ENCODE assay signal across 9 mouse cellular contexts in the genomic region with DNA sequence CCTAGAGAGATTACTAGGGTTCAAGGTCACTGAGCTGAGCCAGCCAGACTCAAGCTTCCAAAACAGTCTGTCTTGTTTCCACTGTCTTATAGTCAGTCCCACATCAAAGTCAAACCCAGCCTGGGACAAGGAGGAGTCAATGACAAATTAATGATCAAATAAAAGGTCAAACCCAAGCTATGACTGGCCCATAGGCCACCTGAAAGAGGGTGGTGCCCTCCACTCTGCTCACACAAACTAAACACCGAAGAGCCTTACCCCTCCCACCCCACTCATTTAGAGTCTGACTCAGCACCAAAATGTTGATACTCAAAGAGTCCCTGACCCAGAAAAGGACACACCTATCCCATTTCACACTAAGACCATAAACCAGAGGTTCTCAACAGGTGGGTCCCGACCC. TPM values are rescaled to one million over a fixed set of nuclear protein-coding genes. Genes with fewer than 3 reads are reported as not detected.
DNase-seq lines count a peak whose midpoint lies in the region; ATAC-seq and TF ChIP-seq lines count a peak whose summit lies in the region.
"Had no signal": no experiment of that assay in that cellular context is flagged by ENCODE, and none has a peak within 500 bp of the region (broad histone marks: within the 10 kb centered on the region; RNA-seq: fewer than 3 reads in every experiment).

No protein-coding gene starts in this region.

- H3K36me3 ChIP-seq in heart, embryonic 15.5 days: peaks cover 29% of the 10 kb centered on the region
- peaks cover 32% of the 10 kb centered on the region for H3K36me3 ChIP-seq in neural tube, embryonic 12.5 days
- peaks cover 32% of the 10 kb centered on the region for H3K36me3 ChIP-seq in liver, embryonic 15.5 days (replicated peaks)
- peaks cover 16% of the 10 kb centered on the region for H3K36me3 ChIP-seq in stomach, postnatal 0 days (ENCODE audit: control insufficient read depth, insufficient read depth, low read length)

- no peak for ATAC-seq in heart, embryonic 15.5 days (replicated peaks; ENCODE audit: insufficient number of reproducible peaks, insufficient read depth, low FRiP score, low read depth)
- ATAC-seq in neural tube, embryonic 12.5 days (ENCODE audit: low FRiP score, low read depth): no peak
- no peak for ATAC-seq in liver, embryonic 15.5 days (ENCODE audit: insufficient read depth)
- ATAC-seq in stomach, postnatal 0 days (ENCODE audit: low FRiP score, low TSS enrichment): 0 out of 2 replicates have a peak, but pooled peaks have one; percentile 11

- no peaks in the 10 kb centered on the region for H3K9me3 ChIP-seq in heart, embryonic 15.5 days (replicated peaks)
- no peaks in the 10 kb centered on the region for H3K9me3 ChIP-seq in neural tube, embryonic 12.5 days
- no peaks in the 10 kb centered on the region for H3K9me3 ChIP-seq in liver, embryonic 15.5 days (replicated peaks)
- no peaks in the 10 kb centered on the region for H3K9me3 ChIP-seq in stomach, postnatal 0 days (ENCODE audit: control insufficient read depth, low read length)

- no peak overlapping the region for H3K9ac ChIP-seq in heart, embryonic 15.5 days
- H3K9ac ChIP-seq in neural tube, embryonic 12.5 days: no peak overlapping the region
- 0 out of 2 replicates have a peak overlapping the region, but pooled peaks have one; percentile 93 for H3K9ac ChIP-seq in liver, embryonic 15.5 days
- H3K9ac ChIP-seq in stomach, postnatal 0 days (ENCODE audit: low read length): no peak overlapping the region

- no peak for TF ChIP-seq CTCF in stomach, postnatal 0 days (IDR thresholded peaks at IDR 0.05; ENCODE audit: low read depth)

- H3K4me3 ChIP-seq in heart, embryonic 15.5 days: no peak overlapping the region
- no peak overlapping the region for H3K4me3 ChIP-seq in neural tube, embryonic 12.5 days
- H3K4me3 ChIP-seq in liver, embryonic 15.5 days (replicated peaks): peak overlapping the region; percentile 82; the same call in 1 of the 2 replicates
- H3K4me3 ChIP-seq in stomach, postnatal 0 days (ENCODE audit: low read depth, low read length): no peak overlapping the region

- intact Hi-C loops in heart, postnatal 14 days (cut with DNase I): no loop called here

- no peak for TF ChIP-seq EP300 in stomach, postnatal 0 days (optimal IDR thresholded peaks at IDR 0.05)

- no peaks in the 10 kb centered on the region for H3K27me3 ChIP-seq in heart, embryonic 15.5 days
- H3K27me3 ChIP-seq in neural tube, embryonic 12.5 days (replicated peaks): no peaks in the 10 kb centered on the region
- H3K27me3 ChIP-seq in liver, embryonic 15.5 days: no peaks in the 10 kb centered on the region
- no peaks in the 10 kb centered on the region for H3K27me3 ChIP-seq in stomach, postnatal 0 days (ENCODE audit: control insufficient read depth, insufficient read depth, low read length)

- no peak for DNase-seq in heart, postnatal 14 days
- DNase-seq in neural tube, embryonic 10.5 days (ENCODE audit: extremely low spot score, low spot score): no peak
- DNase-seq in stomach, postnatal 0 days (ENCODE audit: low spot score): no peak
- DNase-seq in right cerebral cortex, adult 18-20 months: no peak
- DNase-seq in urinary bladder, adult 18-20 months (ENCODE audit: low spot score in 2 of 2): no peak
- DNase-seq: kidney, postnatal 10 days had no signal

- H3K4me1 ChIP-seq in heart, embryonic 15.5 days (replicated peaks): peaks cover 19% of the 10 kb centered on the region
- peaks cover 13% of the 10 kb centered on the region for H3K4me1 ChIP-seq in neural tube, embryonic 12.5 days
- H3K4me1 ChIP-seq in liver, embryonic 15.5 days (replicated peaks): peaks cover 29% of the 10 kb centered on the region
- H3K4me1 ChIP-seq in stomach, postnatal 0 days (replicated peaks; ENCODE audit: control insufficient read depth, insufficient read depth): no peaks in the 10 kb centered on the region

- 69% methylated on average over 2 of the region's 2 CpGs for whole genome bisulfite sequencing in heart, embryonic 15.5 days
- WGBS in neural tube, embryonic 12.5 days: 92% methylated on average over 2 of the region's 2 CpGs
- WGBS in liver, embryonic 15.5 days (ENCODE audit: insufficient replicate concordance): 48% methylated on average over 2 of the region's 2 CpGs
- WGBS in stomach, postnatal 0 days: 60% methylated on average over 2 of the region's 2 CpGs

- no peak overlapping the region for H3K27ac ChIP-seq in heart, embryonic 15.5 days
- no peak overlapping the region for H3K27ac ChIP-seq in neural tube, embryonic 12.5 days
- H3K27ac ChIP-seq in liver, embryonic 15.5 days (replicated peaks): peak overlapping the region; percentile 99
- peak overlapping the region; percentile 99 for H3K27ac ChIP-seq in stomach, postnatal 0 days (replicated peaks)

- H3K4me2 ChIP-seq in heart, embryonic 15.5 days: peak overlapping the region; percentile 67; the same call in 1 of the 2 replicates
- H3K4me2 ChIP-seq in neural tube, embryonic 12.5 days (replicated peaks): peak overlapping the region; percentile 86
- peak overlapping the region; percentile 90 for H3K4me2 ChIP-seq in liver, embryonic 15.5 days
- H3K4me2 ChIP-seq in stomach, postnatal 0 days (replicated peaks; ENCODE audit: low read depth): no peak overlapping the region

RNA-seq across cellular contexts. Expression of gene Dnase1l2, which starts 10.5 kb away (rescaled TPM):
- polyA plus RNA-seq in heart, embryonic 15.5 days (2015; fragmentation: Nextera tagmentation; extraction: Ambion mirVana): 1.1 and 1.2 TPM in 2 replicates
- 1 to 10 TPM; 2.0 to 2.3 TPM for total RNA-seq in heart, postnatal 14 days (2021)
- polyA plus RNA-seq in neural tube, embryonic 12.5 days (2016; fragmentation: Nextera tagmentation; extraction: Ambion mirVana): 3.4 and 4.4 TPM in 2 replicates
- polyA plus RNA-seq in liver, embryonic 15.5 days (2015; fragmentation: Nextera tagmentation; extraction: Ambion mirVana): 0.39 and 0.41 TPM in 2 replicates
- polyA plus RNA-seq in stomach, postnatal 0 days (2015; fragmentation: Nextera tagmentation; extraction: Ambion mirVana): 88.0 and 98.5 TPM in 2 replicates

RNA-seq across cellular contexts. Expression of gene E4f1, which starts 16.7 kb away (rescaled TPM):
- polyA plus RNA-seq in heart, embryonic 15.5 days (2015; fragmentation: Nextera tagmentation; extraction: Ambion mirVana): 20.5 and 29.1 TPM in 2 replicates
- 10 to 100 TPM; 13.6 to 16.2 TPM for total RNA-seq in heart, postnatal 14 days (2021)
- 37.9 and 38.5 TPM in 2 replicates for polyA plus RNA-seq in neural tube, embryonic 12.5 days (2016; fragmentation: Nextera tagmentation; extraction: Ambion mirVana)
- 11.5 and 14.2 TPM in 2 replicates for polyA plus RNA-seq in liver, embryonic 15.5 days (2015; fragmentation: Nextera tagmentation; extraction: Ambion mirVana)
- polyA plus RNA-seq in stomach, postnatal 0 days (2015; fragmentation: Nextera tagmentation; extraction: Ambion mirVana): 12.0 and 12.5 TPM in 2 replicates

RNA-seq across cellular contexts. Expression of gene Pgp, which starts 16.8 kb away (rescaled TPM):
- polyA plus RNA-seq in heart, embryonic 15.5 days (2015; fragmentation: Nextera tagmentation; extraction: Ambion mirVana): 60.5 and 63.0 TPM in 2 replicates
- total RNA-seq in heart, postnatal 14 days (2021): 10 to 100 TPM; 43.2 to 43.4 TPM
- 58.6 and 62.7 TPM in 2 replicates for polyA plus RNA-seq in neural tube, embryonic 12.5 days (2016; fragmentation: Nextera tagmentation; extraction: Ambion mirVana)
- polyA plus RNA-seq in liver, embryonic 15.5 days (2015; fragmentation: Nextera tagmentation; extraction: Ambion mirVana): 60.5 and 61.2 TPM in 2 replicates
- polyA plus RNA-seq in stomach, postnatal 0 days (2015; fragmentation: Nextera tagmentation; extraction: Ambion mirVana): 45.4 and 48.9 TPM in 2 replicates

RNA-seq across cellular contexts. Expression of gene Bricd5, which starts 20.3 kb away (rescaled TPM):
- polyA plus RNA-seq in heart, embryonic 15.5 days (2015; fragmentation: Nextera tagmentation; extraction: Ambion mirVana): 0.18 TPM in 1 of 2 replicates, not detected in the other
- under 1 TPM in 1 of 2 experiments, not detected in 1; 0.38 TPM for total RNA-seq in heart, postnatal 14 days (2021)
- polyA plus RNA-seq in neural tube, embryonic 12.5 days (2016; fragmentation: Nextera tagmentation; extraction: Ambion mirVana): 0.28 TPM in 2 replicates
- 0.13 TPM in 1 of 2 replicates, not detected in the other for polyA plus RNA-seq in liver, embryonic 15.5 days (2015; fragmentation: Nextera tagmentation; extraction: Ambion mirVana)
- polyA plus RNA-seq in stomach, postnatal 0 days (2015; fragmentation: Nextera tagmentation; extraction: Ambion mirVana): 0.13 TPM in 1 of 2 replicates, not detected in the other

RNA-seq across cellular contexts. Expression of gene Mlst8, which starts 25.5 kb away (rescaled TPM):
- polyA plus RNA-seq in heart, embryonic 15.5 days (2015; fragmentation: Nextera tagmentation; extraction: Ambion mirVana): 15.2 and 18.8 TPM in 2 replicates
- total RNA-seq in heart, postnatal 14 days (2021): 10 to 100 TPM in 1 of 2 experiments, 1 to 10 TPM in 1; 10.0 to 10.8 TPM
- 33.8 and 34.9 TPM in 2 replicates for polyA plus RNA-seq in neural tube, embryonic 12.5 days (2016; fragmentation: Nextera tagmentation; extraction: Ambion mirVana)
- 12.0 and 13.6 TPM in 2 replicates for polyA plus RNA-seq in liver, embryonic 15.5 days (2015; fragmentation: Nextera tagmentation; extraction: Ambion mirVana)
- 12.4 and 13.4 TPM in 2 replicates for polyA plus RNA-seq in stomach, postnatal 0 days (2015; fragmentation: Nextera tagmentation; extraction: Ambion mirVana)

Comparison
In these comparisons a context has a peak if more than half of its experiments do, and no peak if none do; other contexts are left out.
1. H3K27ac ChIP-seq: peak in liver, embryonic 15.5 days (single experiment) and stomach, postnatal 0 days (single experiment); none in heart, embryonic 15.5 days (single experiment) and neural tube, embryonic 12.5 days (single experiment).
2. RNA of gene Dnase1l2, which starts 10.5 kb away (polyA plus RNA-seq): 88.0 to 98.5 TPM in stomach, postnatal 0 days; 3.4 to 4.4 TPM in neural tube, embryonic 12.5 days, 1.1 to 1.2 TPM in heart, embryonic 15.5 days and 0.39 to 0.41 TPM in liver, embryonic 15.5 days; every median in the first group is over 10 times any median in the second.